Mouse (Mus musculus) left cerebral cortex, adult 2 months (tissue): ENCODE data around the gene Bag6. TPM values are rescaled to one million over a fixed set of nuclear protein-coding genes. Genes with fewer than 3 reads are reported as not detected.
A peak's percentile ranks its signal among the peaks of the same experiment; 100 is the strongest.

ENCODE experiments used
- DNase-seq, 2 experiments: peaks; one replicate each; pipeline ENCODE4 v3.0.0; 2021 to 2022; ENCODE audit warnings: low spot score in 2 of 2, mixed read lengths in 1 of 2; ENCODE audit errors: extremely low spot score in 1 of 2
- H3K27ac ChIP-seq: fragments of 200-600 bp; 2 replicates; pipeline ENCODE4 v1.8.1; 2022
- H3K4me3 ChIP-seq: fragments of 200-600 bp; 2 replicates; pipeline ENCODE4 v1.8.1; 2022
- CTCF ChIP-seq: fragments of 200-600 bp; IDR thresholded peaks from 2 replicates; pipeline ENCODE4 v1.8.1; 2022; ENCODE audit warnings: antibody characterized with exemption, mild to moderate bottlenecking, moderate library complexity
- intact Hi-C: fragments of 180-260 bp; cut with DNase I; formaldehyde crosslinking; loops from one replicate; pipeline ENCODE4 v1.15.1; 2025
- long read RNA-seq, 2 experiments: library from polyadenylated mRNA; stranded (forward); transcript quantifications; one replicate each; pipeline ENCODE4 v2.0.0; 2021; ENCODE audit warnings: borderline mapping rate in 2 of 2
- total RNA-seq, 2 experiments: library from RNA; stranded (reverse); gene quantifications; 2 replicates each; pipeline ENCODE4 v1.2.3; 2021

Gene Bag6
- total RNA-seq, result 100 to 1,000 TPM; 304 to 307 TPM
- long read RNA-seq, experiment 1, transcript Bag6-201 (25 exons, 3,858 nt), result major isoform, 8 of 200 reads
- long read RNA-seq, experiment 1, partial matches to known transcripts, result 33 of 200 reads
- long read RNA-seq, experiment 1, other reads (novel, unspliced or antisense), result 158 of 200 reads
- long read RNA-seq, experiment 2, transcript Bag6-201 (25 exons, 3,858 nt), result major isoform, 9 of 180 reads
- long read RNA-seq, experiment 2, partial matches to known transcripts, result 20 of 180 reads
- long read RNA-seq, experiment 2, other reads (novel, unspliced or antisense), result 147 of 180 reads

DNA sequence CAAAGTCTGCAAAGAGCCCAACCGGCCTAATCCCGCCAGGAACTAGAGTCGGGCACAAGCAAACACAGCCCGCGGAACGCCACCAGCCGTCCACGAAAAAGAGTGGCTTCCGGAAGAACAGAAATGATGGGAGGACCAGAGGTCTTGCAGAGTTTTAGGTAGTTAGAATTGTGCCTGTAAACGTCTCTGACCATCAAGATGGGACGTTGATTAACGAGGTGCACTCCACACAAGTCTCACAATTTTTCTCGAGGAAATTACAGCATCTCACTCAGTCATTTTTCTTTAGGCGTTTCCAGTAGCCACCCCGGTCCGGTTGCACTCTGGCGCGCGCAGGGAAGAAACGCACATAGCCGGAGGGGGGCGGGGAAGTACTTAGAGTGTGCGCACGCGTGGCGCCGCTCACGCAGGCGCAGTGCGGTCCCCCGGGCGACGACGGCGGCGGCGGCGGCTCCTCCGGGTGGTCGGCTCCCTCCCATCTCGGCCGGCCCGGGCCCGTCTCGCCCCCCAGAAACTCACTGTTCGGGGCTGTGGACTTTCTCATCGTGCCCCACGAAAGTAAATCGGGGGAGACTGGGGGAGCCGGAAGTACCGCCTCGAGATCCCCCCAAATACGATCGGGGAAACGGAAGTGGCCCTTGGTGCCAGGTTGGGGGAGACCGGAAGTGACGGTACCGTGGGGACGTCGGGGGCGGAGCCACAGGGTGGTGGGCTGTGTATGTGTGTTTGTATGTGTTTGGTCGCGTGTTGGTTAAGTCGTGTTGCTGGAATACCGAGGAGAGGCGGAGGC is at the start of gene Bag6:
TSS of gene Bag6 (plus strand) at position 378 of the 790 bp plus-strand sequence.
- intact Hi-C loops, result loop anchor here (1.0 kb wide), 3 partner anchors 14 to 100 kb away; partner anchors contain the start of genes Gpank1, Nfkbil1 and Prrc2a
- TF ChIP-seq CTCF, result no peak
- Histone ChIP-seq H3K4me3 (peak within 1 kb of the TSS; percentile 90), H3K27ac (peak within 1 kb of the TSS; percentile 99)
- DNase-seq, result peak; percentile 93 to 94

DNA sequence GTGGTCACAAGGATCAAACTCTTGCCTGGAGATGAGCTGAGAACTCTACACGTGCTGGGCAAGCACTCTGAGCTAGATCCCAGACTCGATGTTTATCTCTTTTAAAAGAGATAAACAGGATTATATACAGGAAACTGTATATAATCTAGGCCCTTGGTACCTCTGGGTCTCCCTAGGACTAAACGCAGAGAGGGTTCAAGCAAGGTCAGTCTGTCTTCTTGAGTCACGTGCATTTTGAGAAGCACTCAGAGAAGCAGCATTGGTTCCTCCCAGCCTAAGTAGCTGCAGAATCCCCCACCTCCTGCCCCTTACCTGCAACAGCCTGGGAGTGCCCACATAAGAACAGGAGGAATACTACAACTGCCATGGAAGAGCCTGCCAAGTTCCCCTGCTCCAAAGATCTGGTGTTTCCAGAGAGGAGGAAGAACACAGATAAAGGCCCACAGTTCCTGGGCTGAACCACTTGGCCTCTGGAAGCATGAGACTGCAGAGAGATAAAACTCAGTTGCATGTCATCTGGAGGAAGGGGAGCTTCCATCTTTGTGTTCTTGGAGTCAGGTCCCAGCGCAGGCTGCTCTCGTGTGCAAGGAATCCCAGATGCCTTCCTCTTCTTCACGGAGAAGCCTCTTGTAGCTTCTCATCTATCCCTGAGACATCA is 49.6 kb upstream of the Bag6 start, which contains the start of gene Ly6g6f:
TSS of gene Ly6g6f (minus strand) at position 403 of the 658 bp plus-strand sequence.
- no peak for TF ChIP-seq CTCF
- intact Hi-C loops, result no loop called here
- no peak within 1 kb of the TSS for H3K4me3 ChIP-seq
- no peak for DNase-seq
- H3K27ac ChIP-seq, result no peak within 1 kb of the TSS

DNA sequence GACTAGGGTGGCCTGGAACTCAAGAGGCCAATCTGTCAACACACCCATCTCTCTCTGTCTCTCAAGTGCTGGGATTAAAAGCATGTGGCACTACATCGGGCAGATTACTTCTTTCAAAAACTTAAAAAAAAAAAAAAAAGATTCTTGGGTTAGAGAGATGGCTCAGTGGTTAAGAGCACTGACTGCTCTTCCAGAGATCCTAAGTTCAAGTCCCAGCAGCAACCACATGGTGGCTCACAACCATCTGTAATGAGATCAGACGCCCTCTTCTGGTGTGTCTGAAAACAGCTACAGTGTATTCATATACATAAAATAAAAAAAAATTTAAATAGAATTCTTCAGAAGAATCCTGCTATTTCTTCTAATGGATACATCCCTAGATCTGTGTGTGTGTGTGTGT is 46.8 kb upstream of the Bag6 start:
- intact Hi-C loops, result no loop called here
- H3K4me3 ChIP-seq, result no peak overlapping the region
- DNase-seq, result no peak
- peak; percentile 51 for TF ChIP-seq CTCF
- H3K27ac ChIP-seq, result no peak overlapping the region

DNA sequence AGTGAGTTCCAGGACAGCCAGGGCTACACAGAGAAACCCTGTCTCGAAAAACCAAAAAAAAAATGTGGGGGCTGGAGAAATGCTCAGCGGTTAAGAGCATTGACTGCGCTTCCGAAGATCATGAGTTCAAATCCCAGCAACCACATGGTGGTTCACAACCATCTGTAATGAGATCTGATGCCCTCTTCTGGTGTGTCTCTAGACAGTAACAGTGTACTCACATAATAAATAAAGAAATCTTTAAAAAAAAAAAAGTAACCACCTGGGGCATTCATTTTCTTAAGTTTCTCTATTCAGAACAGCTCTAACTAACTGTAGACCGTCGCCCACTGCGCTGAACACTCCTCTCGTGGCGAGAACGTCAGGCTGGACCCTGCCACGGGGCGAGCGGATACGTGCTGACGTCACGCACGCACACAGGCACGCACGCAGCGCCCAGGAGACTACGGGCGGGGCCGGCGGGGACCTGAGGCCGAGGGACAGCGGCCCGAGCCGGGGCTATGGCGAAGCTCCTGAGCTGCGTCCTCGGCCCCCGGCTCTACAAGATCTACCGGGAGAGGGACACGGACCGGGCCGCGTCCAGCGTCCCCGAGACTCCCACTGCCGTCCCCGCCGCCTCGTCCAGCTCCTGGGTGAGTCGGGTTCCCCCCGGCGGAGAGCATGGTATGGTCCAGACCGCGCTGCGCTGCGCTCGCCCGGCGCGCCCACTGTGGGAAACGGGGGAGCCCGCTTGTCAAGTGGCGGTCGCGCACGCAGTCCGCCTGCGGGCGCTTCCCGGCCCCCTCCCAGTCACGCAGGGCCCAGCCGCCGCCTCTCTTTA is 45.9 kb upstream of the Bag6 start, which contains the start of gene Abhd16a:
TSS of gene Abhd16a (plus strand) at position 439 of the 820 bp plus-strand sequence.
- peak within 1 kb of the TSS; percentile 99 for H3K27ac ChIP-seq
- DNase-seq, result peak; percentile 93
- TF ChIP-seq CTCF, result peak; percentile 34
- peak within 1 kb of the TSS; percentile 72 for H3K4me3 ChIP-seq
- intact Hi-C loops, result no loop called here

DNA sequence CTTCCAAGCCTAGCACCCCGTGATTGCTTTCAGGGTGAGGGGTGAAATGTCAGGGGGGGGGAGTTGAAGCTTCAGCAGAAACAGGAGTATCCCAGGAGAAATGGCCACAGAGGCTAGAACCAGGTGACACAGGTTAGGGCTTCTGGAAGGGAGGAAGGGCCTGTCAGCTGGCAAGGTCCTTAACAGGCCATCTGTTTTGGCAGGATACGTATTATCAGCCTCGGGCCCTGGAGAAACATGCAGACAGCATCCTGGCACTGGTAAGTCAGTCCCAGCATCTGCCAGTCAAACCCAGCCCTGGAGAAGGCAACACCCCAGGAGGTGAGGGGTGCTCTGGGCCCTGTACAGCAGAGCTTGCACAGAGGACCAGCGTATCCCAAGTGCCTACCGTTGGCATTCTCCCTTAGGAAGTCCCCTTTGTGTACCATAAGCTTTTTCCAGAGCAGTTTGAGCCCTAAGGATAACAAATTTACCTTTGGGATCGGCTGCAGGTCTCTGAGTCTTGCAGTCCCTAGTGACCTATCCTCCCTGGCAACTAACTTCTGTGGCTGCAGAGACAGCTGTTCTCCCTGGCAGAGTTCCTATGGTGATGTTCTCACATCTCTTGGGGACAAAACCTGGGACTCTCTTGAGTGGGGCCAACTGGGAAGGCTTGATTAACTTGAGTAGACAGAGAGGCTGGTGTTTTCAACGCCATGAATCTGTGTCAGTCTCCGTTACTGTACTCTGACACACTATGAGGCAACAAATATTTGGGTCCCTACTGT is 44.6 kb upstream of the Bag6 start:
- peak overlapping the region; percentile 99; the same call in 1 of the 2 replicates for H3K27ac ChIP-seq
- no peak for TF ChIP-seq CTCF
- DNase-seq, result no peak
- H3K4me3 ChIP-seq, result peak overlapping the region; percentile 72
- intact Hi-C loops, result no loop called here

DNA sequence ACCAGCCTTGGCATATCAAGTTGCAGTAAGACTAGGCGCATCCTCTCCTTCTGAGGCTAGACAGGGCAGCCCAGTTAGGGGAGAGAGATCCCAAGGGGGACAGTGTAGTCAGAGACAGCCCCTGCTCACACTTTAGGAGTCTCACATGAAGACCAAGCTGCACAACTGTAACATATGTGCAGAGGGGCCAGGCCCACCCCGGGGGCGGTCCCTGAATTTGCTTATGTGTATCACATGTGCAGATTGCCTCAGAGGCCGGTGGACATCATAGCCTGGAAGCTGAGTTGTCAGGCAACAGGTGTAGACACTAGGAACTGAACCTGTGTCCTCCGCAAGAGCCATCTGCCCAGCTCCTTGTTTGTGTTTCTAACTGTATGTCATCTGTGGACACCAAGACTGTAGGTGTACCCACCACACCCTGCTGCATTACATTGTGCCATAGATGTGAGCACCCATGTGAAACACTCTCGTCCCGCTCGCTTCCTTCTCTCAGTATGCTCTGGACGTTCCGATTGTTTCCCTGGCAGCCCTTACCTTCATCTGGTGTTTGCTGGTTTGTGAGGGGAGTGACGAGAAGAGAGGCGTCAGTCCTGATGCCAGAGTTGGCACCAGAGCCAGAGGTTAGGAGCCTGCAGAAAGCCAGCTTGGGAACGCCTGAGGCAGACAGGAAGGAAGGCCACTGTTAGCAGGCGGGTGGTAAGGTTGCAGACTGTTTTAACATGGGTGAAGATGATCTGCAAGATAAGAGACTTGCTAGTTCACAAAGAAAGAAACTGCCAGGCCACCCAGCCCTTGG is 42.4 kb upstream of the Bag6 start:
- no peak for DNase-seq
- H3K27ac ChIP-seq, result no peak overlapping the region
- intact Hi-C loops, result no loop called here
- no peak for TF ChIP-seq CTCF
- no peak overlapping the region for H3K4me3 ChIP-seq

DNA sequence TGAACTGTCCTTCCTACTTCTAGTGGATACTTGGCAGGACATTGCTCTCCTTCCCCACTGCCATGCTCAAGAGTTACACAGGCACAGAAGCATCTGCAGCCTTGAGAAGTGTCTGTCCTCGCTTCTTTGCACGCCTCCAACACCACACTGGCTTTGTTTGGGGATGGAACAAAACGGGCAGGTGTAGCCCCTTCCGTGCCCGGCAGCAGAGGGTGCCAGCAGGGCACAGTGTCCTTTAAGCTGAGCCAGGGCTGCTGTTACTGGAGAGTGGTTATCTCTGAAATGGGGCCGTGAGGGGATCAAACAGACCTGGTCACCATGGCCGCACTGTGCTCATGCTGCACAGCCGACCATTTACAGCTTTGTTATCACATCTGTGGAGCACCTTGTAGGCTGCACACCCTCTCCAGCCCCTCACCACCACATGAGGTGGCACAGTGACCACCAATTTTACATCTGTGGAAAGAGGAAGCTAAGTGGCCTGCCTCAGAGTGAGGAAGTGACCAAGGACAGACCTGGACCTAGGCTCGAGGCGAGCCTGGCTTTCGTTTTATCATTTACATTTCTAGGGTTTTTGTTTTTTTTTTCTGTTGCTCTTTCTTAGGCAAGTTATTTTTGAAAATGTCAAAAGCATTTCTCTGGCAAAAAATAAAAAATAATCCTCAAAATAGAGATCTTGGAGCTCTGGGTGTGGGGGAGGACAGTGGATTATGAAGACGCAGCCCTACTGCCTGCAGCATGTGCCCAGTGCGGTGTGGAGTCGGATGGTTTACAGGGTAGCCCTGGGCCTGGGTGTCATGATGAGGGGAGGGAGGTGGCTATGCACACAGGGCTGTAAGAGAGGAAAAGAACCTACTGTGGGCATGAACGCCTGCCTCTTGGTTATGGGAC is 40.3 kb upstream of the Bag6 start:
- no peak overlapping the region for H3K4me3 ChIP-seq
- intact Hi-C loops, result no loop called here
- H3K27ac ChIP-seq, result peak overlapping the region; percentile 44; the same call in 1 of the 2 replicates
- no peak for TF ChIP-seq CTCF
- no peak for DNase-seq

DNA sequence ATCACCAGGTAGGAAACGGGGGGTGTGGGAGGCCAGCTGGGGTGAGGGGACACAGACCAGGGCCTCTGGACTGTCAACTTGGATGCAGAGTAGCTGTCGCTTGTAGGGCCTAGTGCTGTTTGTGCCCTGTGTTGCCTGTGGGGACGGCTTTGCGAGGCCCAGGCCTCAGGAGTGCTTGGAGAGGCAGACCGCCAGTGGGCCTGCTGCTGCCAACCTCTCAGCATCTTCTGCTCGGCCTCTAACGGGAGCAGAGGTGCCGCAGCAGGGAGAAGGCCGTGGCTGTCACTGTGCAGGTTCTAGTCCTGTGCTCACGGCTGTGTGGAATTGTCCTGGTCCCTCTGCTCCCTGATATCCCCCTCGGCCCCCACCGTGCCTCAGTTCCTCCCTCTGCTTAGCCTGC is 38.4 kb upstream of the Bag6 start:
- no peak overlapping the region for H3K4me3 ChIP-seq
- no peak for TF ChIP-seq CTCF
- DNase-seq, result no peak
- intact Hi-C loops, result no loop called here
- H3K27ac ChIP-seq, result peak overlapping the region; percentile 59; the same call in 1 of the 2 replicates

DNA sequence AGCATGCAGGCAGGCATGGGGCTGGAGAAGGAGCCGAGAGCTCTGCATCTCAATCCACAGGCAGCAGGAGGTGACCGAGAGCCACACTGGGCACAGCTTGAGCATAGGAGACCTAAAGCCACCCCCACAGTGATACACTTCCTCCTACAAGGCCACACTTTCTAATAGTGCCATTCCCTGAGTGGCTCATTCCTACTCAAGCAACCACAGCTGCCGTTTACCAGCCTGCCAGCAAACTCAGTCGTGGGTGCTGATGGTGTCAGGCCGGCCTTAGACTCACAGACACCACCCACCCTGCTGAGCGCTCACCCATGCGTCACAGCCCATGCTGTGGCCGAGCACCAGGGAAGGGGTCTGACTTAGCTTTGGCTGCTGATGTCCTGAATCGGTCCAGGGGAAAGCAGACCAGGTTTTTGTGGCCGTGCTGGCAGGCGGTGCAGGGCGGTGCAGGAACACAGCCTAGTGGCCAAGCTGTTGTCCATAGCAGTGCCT is 37.8 kb upstream of the Bag6 start:
- Histone ChIP-seq H3K4me3 (no peak overlapping the region), H3K27ac (peak overlapping the region; percentile 59; the same call in 1 of the 2 replicates)
- TF ChIP-seq CTCF, result peak; percentile 47
- intact Hi-C loops, result no loop called here
- DNase-seq, result peak; percentile 44 to 59
